Mouse (Mus musculus) MN1 (cell line): ENCODE measurements around the gene Bcdin3d.
"Not testable (repeated sequence)": the region's sequence is repeated elsewhere in the genome, so short reads cannot be mapped to it uniquely, and the experiment has no call there.

ENCODE experiments used
- DNase-seq: peaks from one replicate; pipeline ENCODE4 v3.0.0-alpha.2; 2016; ENCODE audit warnings: low spot score

Bcdin3d gene

DNA sequence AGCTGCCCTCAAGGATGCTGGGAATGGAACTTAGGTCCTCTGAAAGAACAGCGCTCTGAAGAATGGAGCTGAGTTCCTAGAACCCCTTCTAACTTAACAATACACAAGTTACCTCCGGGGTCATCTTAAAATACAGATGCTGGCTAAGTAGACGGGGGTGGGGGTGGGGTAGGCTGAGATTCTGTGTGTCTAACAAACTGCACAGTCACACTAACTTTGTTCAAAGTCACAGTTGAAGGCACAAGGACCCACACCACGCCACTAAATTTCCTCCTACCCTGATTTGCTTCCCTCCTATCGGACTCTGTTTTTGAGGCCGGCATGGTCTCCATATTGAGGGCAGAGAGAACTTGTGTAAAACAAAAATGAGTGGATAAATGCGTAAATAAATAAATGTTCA, 1.6 kb downstream of the Bcdin3d start:
- no peak for DNase-seq

DNA sequence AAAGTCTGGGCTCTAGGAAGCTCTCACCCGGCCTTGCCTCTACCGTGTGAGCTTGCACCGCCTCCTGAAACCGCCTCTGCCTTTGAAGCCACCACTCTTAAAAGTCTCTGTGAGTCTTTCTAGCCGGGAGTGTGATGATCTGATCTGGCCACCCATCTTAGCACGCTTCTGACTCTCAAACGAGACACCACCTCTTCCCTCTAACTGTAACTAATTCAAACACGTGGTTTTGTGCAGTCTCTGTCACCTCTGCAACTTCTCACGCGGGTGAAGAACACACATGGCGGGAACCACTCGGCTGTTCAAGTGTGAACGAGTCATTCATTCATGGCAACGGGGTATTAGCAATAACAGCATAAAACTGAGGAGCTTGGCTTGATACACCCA, 2.9 kb downstream of the Bcdin3d start:
- no peak for DNase-seq

GRCm38 (mm10) chr15:99470971-99471676, 3.4 kb downstream of the Bcdin3d start:
- DNase-seq = peak; percentile 55

DNA sequence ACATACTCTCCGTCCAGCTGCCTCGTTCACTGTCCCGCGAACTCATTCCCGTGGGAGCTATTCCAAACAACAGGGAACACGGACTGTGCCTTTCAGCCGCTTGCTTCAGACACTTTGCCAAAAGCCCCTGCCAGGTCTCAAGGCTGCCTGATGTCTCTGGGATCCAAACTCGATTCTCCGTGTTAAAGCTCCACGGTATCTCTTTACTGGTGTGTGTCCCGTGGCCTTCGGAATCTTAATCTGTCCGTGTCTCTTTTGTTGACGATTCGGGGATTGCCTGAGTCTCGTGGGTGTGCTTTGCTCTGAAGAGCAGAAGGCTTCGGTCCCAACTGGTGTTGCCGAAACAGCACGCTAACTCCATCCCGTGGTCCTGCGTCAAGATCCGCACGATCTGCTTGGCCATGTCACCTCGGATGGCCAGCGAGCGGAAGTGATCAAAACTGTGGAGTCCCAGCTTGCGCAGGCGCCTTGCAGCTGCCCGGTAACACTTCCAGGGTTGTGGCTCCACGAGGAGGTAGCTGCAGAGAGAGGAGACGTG, 4.2 kb downstream of the Bcdin3d start:
- no peak for DNase-seq

GRCm38 (mm10) chr15:99469736-99470135, 4.8 kb downstream of the Bcdin3d start:
- no peak for DNase-seq

- DNase-seq = peak; percentile 90
Measured at GRCm38 (mm10) chr15:99469067-99469466, 5.5 kb downstream of the Bcdin3d start.

DNA sequence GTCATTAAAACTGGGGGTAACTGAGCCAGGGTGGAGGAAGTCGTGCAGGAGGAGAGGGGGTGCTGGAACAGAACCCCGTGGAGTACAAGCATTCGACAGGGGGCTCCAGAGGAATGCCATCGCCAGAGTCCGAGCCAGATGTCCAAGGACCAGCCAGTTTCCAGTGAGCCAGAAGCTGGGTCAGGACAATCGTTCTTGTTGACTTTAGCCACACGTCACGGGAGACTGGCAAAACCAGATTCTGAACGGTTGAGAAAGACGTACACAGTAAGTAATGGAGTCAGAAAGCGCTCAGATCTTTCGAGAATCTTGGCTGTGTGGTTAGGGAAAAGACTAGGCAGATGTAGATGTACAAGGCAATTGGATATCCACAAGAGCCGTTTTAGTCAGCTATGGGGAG, 11.3 kb downstream of the Bcdin3d start:
- DNase-seq = no peak

DNA sequence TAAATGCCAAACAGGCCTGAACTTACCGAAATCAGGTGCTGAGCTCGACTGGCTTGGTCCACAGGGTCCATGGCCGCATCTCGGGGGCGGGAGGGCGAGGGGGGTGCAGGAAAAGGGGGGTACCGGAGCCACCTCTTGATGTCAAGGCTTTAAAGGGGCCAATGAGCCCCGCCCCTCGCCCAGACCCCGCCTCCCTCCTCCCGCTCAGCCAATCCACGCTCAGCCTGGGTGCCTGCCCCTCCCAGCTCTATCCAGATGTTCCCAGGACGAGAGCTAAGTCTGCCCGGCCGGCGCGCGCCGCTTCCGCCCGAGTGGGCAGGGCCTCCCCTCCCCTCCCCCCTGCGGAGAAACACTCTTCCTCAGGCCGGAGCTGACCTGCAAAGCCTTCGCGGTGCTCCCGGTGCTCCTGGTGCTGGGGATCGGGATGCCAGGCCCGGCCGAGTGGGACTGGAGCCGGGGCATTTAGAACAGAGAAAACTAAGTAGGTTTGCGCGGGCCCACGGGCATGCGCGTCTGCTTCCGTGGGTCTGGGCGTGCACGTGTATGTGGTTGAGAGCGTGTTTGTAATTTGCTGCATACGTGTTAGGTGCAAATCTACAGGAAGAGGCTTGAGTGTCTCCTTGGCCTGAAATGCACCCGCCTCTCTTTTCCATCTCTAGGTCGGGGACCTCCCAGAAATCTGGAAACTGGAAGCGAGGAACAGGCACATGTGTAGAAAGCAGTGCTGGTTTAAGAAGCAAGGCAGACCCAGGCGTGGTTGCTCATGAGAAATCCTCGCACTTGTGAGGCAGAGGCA, 16.7 kb downstream of the Bcdin3d start, which contains the start of gene Nckap5l:
TSS of gene Nckap5l (minus strand) at position 143 of the 796 bp plus-strand sequence.
- DNase-seq = peak; percentile 96

DNA sequence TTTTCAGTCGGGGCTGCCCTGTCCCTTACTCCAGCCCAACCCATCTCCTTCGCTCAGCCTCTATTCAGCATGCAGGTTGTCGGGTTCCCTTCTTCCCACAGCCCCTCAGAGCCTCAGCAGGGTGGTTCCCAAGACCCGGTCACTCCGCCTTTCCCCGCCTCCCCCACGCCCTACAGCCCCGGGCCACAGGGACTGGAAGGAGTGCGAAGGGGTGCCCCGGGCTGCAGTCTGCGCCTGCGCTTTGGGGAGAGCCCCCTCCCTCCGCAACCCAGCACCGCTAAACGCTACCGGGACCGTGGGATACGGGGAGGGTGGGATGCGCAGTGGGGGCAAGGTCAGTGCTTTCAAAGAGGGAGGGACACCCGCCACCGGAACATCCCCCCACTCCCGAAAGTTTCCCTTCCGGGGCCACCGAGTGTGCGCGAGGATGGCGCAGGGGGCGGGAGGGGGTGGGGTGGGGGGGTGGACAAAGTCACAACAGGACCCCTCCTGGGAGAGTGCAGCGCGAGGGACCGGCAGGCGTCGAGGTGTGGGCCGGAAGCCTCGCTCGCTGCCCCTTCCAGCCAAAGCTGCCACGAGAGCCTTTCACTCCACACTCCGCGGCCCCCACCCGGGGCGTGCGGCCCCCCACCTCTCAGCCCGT, 17.4 kb downstream of the Bcdin3d start:
- peak; percentile 73 for DNase-seq

DNA sequence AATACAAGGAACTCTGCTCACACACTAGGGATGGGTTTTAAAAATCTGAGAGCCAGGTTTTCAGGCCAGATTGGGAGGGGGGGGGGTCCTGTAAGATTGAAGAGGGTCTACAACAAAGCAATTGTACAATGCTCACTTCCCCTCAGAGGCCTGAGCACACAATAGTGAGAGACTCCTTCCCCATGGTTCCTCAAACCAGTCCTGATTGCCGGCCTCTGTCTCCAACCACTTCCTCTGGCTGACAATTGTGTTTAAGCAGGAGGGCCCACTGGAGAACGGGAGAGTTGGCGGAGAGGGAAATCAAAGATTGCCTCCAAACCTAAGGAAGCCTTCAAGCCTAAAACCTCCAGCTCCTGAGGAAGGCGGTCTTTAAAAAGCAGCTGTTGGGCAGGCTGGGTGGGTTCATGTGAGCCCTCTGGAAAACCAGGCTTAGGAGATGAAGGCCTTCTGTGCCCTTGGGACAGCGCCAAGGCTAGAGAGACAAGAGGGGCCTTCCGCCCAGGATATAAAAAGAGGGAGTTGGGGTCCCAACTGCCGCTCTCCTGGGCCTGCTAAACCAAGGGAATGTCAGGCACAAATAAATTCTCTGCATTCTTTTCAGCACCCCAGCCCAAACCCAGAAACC, 18.1 kb downstream of the Bcdin3d start:
- peak; percentile 47 for DNase-seq

GRCm38 (mm10) chr15:99455415-99455814, 19.1 kb downstream of the Bcdin3d start:
- DNase-seq = no peak

DNA sequence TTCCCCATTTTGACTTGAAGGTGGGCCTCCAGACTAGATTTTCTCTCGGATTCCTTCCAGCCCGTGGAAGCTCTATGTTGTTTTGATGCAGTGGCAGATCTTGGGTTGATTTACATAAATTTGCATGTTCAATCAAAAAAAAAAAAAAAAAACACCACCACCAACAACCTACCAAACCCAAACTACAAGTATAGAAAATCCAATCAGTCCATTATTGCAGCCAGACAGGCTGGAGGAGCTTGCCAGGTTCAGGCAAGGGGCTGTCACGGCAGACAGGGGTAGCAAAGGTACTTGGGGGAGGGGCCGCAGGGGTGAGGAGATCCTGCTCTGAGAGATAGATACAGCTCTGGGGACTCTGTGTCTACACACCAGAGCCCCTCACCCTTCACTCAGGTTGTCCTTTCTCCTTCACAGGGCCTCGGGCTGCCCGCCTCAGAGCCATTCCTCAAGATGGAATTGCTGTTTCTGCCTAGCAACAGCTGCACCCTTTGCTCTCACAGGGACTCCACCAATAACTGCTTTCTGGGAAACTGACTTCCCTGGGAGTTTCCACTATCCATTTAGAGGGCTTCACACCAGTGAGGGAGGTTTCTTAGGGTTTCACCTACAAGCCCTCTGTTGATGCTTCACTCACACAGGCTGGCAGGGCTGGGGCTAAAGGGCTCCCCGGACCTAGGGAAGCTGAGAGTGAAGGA, 19.8 kb downstream of the Bcdin3d start:
- no peak for DNase-seq

DNA sequence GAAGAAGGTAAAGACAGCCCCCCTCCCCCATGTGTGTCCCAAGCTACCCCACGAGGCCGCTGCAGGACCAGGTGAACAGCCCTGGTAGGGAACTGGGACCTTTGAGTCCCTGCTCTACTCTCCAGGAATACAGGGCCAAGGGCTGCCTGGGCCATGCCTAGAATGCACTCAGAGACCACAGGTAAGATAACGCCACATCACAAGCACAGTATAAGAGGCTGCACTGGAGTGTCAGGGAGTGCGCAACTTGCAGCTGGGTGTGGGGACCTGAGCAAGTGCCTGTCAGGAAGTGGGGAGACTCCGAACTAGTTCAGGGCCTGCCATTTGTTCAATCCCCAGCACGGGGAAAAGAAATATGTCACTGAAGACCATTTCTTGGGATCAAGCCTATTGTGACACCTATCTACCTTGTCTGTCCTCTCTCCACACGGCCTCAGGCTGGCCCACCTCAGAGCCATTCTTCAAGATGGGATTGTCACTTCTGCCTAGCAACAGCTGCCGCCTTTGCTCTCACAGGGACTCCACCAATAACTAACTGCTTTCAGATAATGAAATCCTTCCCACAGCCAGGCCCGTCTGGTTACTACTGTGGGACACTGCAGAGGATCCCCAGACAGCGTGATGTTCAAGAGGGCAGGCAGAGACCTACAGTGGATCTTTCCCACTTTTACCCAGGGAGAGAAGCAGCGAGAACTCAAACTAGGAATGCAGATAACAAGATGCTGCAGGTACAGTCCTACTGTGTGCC, 21.2 kb downstream of the Bcdin3d start:
- no peak for DNase-seq

- DNase-seq = no peak
Measured at GRCm38 (mm10) chr15:99449751-99450280, 24.7 kb downstream of the Bcdin3d start.

- DNase-seq = peak; percentile 65
Measured at GRCm38 (mm10) chr15:99449131-99449750, 25.3 kb downstream of the Bcdin3d start.

DNA sequence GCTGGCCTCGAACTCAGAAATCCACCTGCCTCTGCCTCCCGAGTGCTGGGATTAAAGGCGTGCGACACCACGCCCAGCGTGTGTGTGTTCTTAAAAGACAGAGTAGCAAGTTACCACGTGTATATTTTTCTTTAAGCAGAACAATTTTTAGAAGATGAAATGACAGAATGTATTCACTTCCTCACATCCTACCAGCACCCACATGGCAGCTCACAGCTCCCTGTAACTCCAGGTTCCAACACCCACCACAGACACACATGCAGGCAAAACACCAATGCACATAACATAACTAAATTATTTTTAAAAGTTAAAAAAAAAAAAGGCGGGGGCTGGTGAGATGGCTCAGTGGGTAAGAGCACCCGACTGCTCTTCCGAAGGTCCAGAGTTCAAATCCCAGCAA, 28.4 kb downstream of the Bcdin3d start:
- not testable (repeated sequence) for DNase-seq

GRCm38 (mm10) chr15:99445567-99445966, 29.0 kb downstream of the Bcdin3d start:
- no peak for DNase-seq

DNA sequence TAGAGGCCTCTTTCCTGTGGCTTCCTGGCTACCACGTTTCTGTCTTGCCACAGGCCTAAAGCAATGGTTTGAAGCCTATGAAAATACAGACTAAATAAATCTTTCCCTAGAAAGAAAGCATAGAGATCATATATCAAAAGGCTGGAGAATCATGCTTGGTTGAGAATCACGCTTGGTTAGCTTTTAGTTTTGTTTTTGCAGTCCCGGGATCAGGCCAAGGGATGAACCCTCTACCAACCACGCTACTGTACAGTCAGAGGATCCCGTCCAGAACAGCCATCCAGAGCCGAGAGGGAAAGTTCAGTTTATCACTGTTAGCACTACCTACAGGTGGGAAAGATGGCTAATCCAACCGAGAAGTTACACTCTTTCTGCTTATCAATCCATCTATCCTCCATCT, 32.2 kb downstream of the Bcdin3d start:
- DNase-seq = no peak

DNA sequence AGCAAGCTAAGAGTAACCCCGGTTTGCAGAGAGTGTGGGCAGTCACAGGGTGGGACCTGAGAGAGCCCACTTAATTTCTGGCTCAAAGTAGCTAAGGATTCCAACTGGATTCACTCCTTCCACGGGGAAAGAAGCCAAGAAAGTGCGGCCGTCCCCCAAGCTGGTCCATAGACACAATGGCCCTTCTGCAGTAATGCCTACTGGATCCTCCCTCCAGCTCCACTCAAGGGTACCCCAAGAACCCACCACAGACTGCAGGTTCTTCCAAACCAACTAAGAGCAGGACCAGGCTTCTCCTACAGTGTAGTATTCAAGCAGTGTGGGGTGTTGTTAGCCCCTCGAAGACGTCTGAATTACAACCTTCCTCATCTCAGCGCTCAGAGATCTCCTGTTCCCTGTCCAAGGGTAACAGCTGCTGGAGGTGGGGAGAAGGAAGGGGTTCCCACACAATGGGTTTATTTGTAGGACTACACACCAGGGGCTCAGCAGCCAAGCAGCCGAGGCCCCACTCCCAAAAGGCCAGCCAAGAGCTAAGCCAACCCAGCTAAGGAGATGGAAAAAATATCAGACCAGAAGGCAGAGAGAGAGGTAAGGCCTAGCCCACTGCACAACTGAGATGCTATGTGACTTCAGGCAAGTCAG, 33.6 kb downstream of the Bcdin3d start:
- no peak for DNase-seq
